ENCODE assay signal across 8 mouse cellular contexts in the genomic region with DNA sequence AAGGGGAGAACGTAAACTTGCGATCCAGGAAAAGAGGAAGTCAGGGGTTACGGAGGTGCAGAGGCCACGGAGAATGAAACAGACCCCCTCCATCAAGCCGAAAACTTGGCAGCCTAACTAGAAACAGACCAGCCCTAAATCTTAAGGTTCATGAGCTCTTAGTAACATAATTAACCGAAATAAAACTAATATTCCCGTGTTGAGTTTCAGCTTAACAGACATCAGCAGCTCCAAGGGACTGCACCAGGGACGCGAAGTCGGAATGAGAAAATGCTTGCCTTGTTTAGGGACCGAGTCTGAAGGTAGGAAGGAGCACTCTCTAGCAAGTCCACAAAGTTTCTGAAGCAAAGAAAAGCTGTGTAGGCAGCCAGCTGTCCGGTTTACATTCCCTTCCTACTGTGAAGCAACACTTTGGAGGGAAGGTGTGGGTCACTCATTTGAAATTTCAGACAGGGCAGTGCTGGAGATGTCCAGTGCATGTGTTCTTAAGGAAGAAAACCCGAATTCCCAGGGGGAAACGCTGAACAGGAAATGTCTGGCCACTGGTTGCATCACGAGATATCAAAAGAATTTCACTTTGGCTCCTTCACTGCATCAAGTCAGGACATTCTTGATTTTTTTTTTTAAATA.
A peak's percentile ranks its signal among the peaks of the same experiment; 100 is the strongest.
DNase-seq lines count a peak whose midpoint lies in the region; ATAC-seq and TF ChIP-seq lines count a peak whose summit lies in the region.

No protein-coding gene starts in this region.

- no peaks in the 10 kb centered on the region for H3K36me3 ChIP-seq in heart, embryonic 11.5 days (ENCODE audit: control insufficient read depth, insufficient read depth, low read length)
- no peaks in the 10 kb centered on the region for H3K36me3 ChIP-seq in megakaryocyte, embryonic 14.5 days (replicated peaks; ENCODE audit: low read length)
- no peaks in the 10 kb centered on the region for H3K36me3 ChIP-seq in forebrain, postnatal 0 days (ENCODE audit: insufficient read depth)

- peak overlapping the region; percentile 40 for H3K9ac ChIP-seq in heart, embryonic 11.5 days (ENCODE audit: low read depth, low read length)
- no peak overlapping the region for H3K9ac ChIP-seq in forebrain, postnatal 0 days

- no peak overlapping the region for H3K4me3 ChIP-seq in heart, embryonic 11.5 days (ENCODE audit: low read depth, low read length)
- H3K4me3 ChIP-seq in megakaryocyte, embryonic 14.5 days (replicated peaks), result peak overlapping the region; percentile 68
- no peak overlapping the region for H3K4me3 ChIP-seq in forebrain, postnatal 0 days (ENCODE audit: low read depth, low read length)

- no peak for TF ChIP-seq CTCF in forebrain, postnatal 0 days (IDR thresholded peaks at IDR 0.05; ENCODE audit: low read depth)

- no peaks in the 10 kb centered on the region for H3K27me3 ChIP-seq in heart, embryonic 11.5 days (ENCODE audit: control insufficient read depth, insufficient read depth, low read length)
- H3K27me3 ChIP-seq in megakaryocyte, embryonic 14.5 days (replicated peaks), result no peaks in the 10 kb centered on the region
- H3K27me3 ChIP-seq in forebrain, postnatal 0 days (ENCODE audit: insufficient read depth, low read length), result no peaks in the 10 kb centered on the region

- peaks cover 12% of the 10 kb centered on the region for H3K4me1 ChIP-seq in heart, embryonic 11.5 days (ENCODE audit: control insufficient read depth, insufficient read depth, low read length)
- peaks cover 18% of the 10 kb centered on the region for H3K4me1 ChIP-seq in megakaryocyte, embryonic 14.5 days
- no peaks in the 10 kb centered on the region for H3K4me1 ChIP-seq in forebrain, postnatal 0 days (ENCODE audit: insufficient read depth)

- H3K9me3 ChIP-seq in heart, embryonic 11.5 days (replicated peaks; ENCODE audit: control insufficient read depth, low read length), result no peaks in the 10 kb centered on the region
- H3K9me3 ChIP-seq in megakaryocyte, embryonic 14.5 days, result no peaks in the 10 kb centered on the region
- no peaks in the 10 kb centered on the region for H3K9me3 ChIP-seq in forebrain, postnatal 0 days (ENCODE audit: low read length)

- WGBS in heart, embryonic 11.5 days (ENCODE audit: insufficient replicate concordance), result 24% methylated on average over 15 of the region's 15 CpGs
- WGBS in forebrain, postnatal 0 days, result 55% methylated on average over 15 of the region's 15 CpGs

- H3K27ac ChIP-seq in heart, embryonic 11.5 days (ENCODE audit: low read depth, low read length), result peak overlapping the region; percentile 85
- H3K27ac ChIP-seq in forebrain, postnatal 0 days (ENCODE audit: low read depth, low read length), result no peak overlapping the region

- peak overlapping the region; percentile 50 for H3K4me2 ChIP-seq in heart, embryonic 11.5 days
- no peak overlapping the region for H3K4me2 ChIP-seq in forebrain, postnatal 0 days (ENCODE audit: low read depth)

- ATAC-seq in heart, embryonic 11.5 days (replicated peaks; ENCODE audit: insufficient number of reproducible peaks, low FRiP score, low TSS enrichment), result no peak
- ATAC-seq in forebrain, postnatal 0 days, result no peak
- no peak for ATAC-seq in erythroid progenitor cell, adult 5-6 weeks (replicated peaks; ENCODE audit: low FRiP score, poor library complexity, severe bottlenecking)

- DNase-seq in gastrocnemius, adult 18-20 months (ENCODE audit: low spot score), result peak; percentile 67
- no peak for DNase-seq in gastrocnemius, postnatal 10 days
- peak; percentile 62 for DNase-seq in kidney, postnatal 14 days
- no peak for DNase-seq in forebrain, postnatal 0 days
- no peak for DNase-seq in layer of hippocampus, postnatal 25 days (ENCODE audit: extremely low spot score in 1 of 2, low spot score in 1 of 2)

Comparison
In these comparisons a context has a peak if more than half of its experiments do, and no peak if none do; other contexts are left out.
1. DNase-seq: peak in gastrocnemius, adult 18-20 months (single experiment) and kidney, postnatal 14 days (single experiment); none in gastrocnemius, postnatal 10 days (single experiment), forebrain, postnatal 0 days (single experiment) and layer of hippocampus, postnatal 25 days (0 of 2).